Mouse (Mus musculus): ENCODE results near the gene Ubp1.

- TF ChIP-seq CTCF (conservative IDR thresholded peaks at IDR 0.05; ENCODE audit: insufficient read depth, insufficient read length, low read depth, low read length) (no peak), POLR2A (IDR thresholded peaks at IDR 0.05; ENCODE audit: low read depth, low read length) (no peak)
Measured at GRCm38 (mm10) chr9:114025846-114026245, 95.1 kb downstream of the Ubp1 start.
